Mouse (Mus musculus): ENCODE measurements around the gene Has1.

The Has1 gene

GRCm38 (mm10) chr17:17855064-17855838, at the start of gene Has1:
Gene Has1 (minus strand): TSS chr17:17855205.
- in situ Hi-C loops (cut with MboI, MseI): no loop called here

DNA sequence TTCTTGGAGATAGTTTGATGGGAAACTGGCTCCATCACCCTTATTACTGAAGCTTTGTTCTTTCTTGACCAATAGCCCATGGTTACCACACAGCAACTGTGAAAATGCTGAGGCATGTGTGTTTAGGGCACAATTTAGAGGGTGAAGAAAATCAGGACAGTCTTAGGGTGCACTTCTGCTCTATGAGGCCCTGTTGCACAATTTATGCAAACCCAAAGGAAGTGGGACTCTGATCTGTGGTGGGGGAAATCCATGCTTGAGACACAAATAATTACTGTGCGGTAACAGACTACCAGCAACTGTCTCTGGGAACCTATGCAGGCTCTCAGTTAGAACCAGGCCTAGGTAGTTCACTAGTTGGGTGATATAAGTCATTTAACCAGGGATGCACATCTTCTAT, 45.8 kb upstream of the Has1 start:
- in situ Hi-C loops (cut with MboI, MseI): loop anchor here in 1 of 2 experiments (5.0 to 10.0 kb wide), 2 partner anchors 68 to 654 kb away; no protein-coding TSS in a partner anchor

DNA sequence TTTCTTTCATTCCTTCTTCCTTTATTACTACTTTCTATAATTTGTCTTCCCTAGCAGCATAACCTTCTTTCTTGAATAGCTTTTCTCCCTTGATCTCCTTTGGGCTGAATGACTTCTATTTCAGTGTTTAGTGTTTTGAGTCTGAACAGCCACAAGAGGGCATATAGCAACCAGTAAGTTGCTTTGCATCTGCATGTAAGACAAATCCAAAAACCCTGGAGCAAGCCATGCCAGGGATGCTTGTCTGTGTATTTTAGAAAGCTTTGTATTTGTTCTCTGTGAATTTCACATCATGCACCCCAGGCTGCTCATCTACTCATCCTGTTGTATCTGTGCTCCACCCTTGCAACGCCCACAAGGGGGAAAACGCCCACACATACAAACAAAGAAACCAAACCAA, 44.3 kb upstream of the Has1 start:
- in situ Hi-C loops (cut with MboI, MseI): loop anchor here (5.0 kb wide), 1 partner anchor 132 kb away; no protein-coding TSS in a partner anchor

GRCm38 (mm10) chr17:17896039-17896438, 41.0 kb upstream of the Has1 start:
- in situ Hi-C loops (cut with MboI, MseI): loop anchor here (5.0 kb wide), 1 partner anchor 129 kb away; no protein-coding TSS in a partner anchor

DNA sequence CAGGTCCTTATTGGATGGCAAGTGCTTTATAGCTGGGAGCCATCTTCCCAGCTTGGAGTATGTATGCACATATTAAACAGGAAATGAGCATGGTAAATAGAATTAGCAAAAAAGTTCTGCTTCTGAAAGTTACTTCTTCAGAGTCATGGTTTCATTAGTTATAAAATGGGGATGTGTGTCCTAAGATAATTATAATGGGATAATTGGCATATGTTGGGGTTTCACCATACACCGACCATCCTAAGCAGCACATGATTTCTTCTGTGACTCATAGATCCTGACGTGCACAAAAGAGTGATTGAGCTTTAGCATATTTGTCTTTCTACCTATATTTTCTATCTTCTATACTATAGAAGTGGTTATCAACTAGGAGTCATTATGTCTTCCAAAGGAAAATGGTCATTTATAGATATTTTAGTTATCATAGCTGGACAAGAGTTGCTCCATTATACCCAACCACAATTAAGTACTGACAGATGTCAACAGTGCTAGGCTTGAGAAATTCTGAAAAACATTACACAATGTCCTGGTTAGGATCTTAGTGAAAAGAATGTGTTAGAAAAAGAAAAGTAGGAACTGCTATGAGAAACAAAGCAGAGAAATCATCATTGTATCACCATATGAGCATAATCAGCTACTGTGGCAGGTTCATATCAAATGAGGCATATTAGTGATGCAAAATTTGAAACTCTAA, 34.9 kb upstream of the Has1 start:
- in situ Hi-C loops (cut with MboI, MseI): no loop called here

DNA sequence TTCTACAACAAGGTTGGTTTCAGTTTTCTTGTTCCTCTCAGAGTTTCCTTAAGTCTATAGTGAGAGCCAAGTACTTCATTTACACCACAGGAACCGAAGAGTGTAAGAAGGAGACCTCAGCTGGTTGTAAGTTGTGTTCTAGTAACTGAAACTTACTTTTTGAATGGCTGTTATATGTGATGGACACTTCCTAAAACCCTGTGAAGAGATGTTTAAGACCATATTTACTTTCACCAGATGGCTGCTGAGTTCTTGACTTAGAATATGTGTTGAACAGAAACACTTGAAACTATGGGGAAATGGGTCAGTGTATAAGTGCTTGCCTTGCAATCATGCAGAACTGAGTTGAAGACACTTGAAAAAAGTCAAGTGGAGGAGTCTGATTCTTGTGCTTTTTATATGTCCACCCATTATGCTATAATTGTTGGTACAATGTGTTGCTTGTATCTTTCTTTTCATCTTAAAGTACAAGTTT, 32.8 kb upstream of the Has1 start, which contains the start of the genes Fpr2 and Fpr3:
Gene Fpr2 (plus strand): TSS at position 51 of the 475 bp plus-strand sequence.
Gene Fpr3 (plus strand): TSS at position 79 of the 475 bp plus-strand sequence.
- in situ Hi-C loops (cut with MboI, MseI): no loop called here

DNA sequence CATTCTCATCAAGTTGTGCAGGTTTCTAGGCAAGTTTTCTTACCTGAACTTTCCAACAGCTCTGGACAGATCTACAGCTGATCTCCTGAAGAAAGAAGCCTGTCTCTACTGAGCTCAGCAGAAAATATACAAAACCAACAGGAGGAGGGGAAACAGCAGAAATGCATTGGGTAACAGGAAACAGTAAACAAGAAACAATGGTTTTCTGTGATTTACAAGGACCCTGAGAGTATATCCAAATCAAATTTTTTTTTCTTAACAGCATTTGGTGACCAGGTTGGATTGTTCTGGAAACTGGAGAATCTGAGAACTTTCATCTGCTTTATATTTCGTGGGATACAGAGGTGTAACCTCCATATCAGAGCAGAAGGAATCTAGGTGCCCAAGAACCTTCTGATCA, 28.8 kb upstream of the Has1 start, which contains the start of gene Fpr1:
Gene Fpr1 (minus strand): TSS at position 101 of the 400 bp plus-strand sequence.
- in situ Hi-C loops (cut with MboI, MseI): no loop called here

- in situ Hi-C loops (cut with MboI, MseI): no loop called here
Measured at GRCm38 (mm10) chr17:17882672-17883071, 27.7 kb upstream of the Has1 start.

DNA sequence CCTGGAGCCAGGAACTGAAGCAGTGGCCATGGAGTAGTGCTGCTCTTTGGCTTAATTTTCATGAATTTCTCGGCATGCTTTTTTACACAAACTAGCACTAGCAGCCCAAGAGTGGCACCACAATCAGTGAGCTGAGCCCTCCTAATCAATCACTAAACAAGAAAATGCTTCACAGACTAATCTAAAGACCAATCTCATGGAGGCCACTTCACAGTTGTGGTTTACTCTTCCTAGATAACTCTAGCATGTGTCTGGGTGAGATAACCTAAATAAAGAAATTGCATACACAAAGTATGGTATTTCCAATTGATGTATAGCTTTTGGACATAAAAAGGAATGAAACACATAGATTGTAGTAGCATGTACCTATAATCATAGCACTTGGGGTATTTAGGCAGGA, 24.3 kb upstream of the Has1 start:
- in situ Hi-C loops (cut with MboI, MseI): loop anchor here in 1 of 2 experiments (5.0 to 10.0 kb wide), 2 partner anchors 62 to 565 kb away; no protein-coding TSS in a partner anchor

GRCm38 (mm10) chr17:17871697-17872096, 16.7 kb upstream of the Has1 start:
- in situ Hi-C loops (cut with MboI, MseI): loop anchor here in 1 of 2 experiments (10.0 kb wide), 1 partner anchor 573 kb away; no protein-coding TSS in a partner anchor

DNA sequence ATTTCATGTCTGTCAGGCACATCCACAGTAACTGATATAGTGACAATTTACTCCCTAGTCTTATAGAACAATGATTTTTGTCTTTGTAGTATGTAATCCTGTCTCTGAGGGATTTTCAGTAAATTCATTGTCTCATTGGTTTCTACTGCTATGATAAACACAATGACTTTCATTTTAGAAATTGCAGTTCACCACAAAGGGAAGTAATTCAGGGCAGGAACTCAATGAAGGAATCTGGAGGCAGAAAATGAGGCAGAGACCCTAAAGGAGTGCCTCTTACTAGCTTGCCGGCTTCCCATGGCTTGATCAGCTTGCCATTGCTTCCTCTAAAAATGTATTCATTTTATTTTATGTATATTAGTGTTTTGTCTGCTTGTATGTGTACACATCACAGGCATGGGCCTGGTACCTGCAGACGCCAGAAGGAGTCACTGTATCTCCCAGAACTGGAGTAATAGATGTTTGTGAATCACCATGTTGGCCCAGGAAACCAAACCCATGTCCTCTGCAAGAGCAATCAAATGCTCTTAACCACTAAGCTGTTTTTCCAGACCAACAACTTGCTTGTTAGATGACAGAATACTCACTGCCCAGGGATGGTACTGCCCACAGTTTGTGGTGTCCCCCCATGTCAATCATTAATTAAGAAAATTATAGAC, 16.0 kb upstream of the Has1 start:
- in situ Hi-C loops (cut with MboI, MseI): loop anchor here in 1 of 2 experiments (10.0 kb wide), 1 partner anchor 574 kb away; no protein-coding TSS in a partner anchor

- in situ Hi-C loops (cut with MboI, MseI): no loop called here
Measured at GRCm38 (mm10) chr17:17866801-17867469, 11.9 kb upstream of the Has1 start.

DNA sequence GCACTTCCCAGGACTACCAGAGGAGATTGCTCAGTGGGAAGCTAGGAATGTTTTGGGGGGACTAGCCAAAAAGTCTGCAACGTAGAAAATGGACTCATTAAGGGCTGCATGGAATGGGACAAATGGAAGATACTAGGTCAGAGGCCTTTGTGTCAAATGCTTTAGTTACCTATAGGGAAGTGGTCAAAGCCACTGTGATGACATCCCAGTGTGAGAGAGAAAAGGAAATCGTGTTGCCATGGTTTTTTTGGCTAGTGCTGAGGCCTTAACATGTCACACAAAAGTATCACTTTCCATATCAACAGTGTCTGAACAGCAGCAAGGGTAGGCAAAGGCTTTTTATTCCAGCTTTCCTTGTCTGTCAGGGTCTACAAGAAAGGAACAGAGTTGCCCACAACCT, 10.2 kb upstream of the Has1 start:
- in situ Hi-C loops (cut with MboI, MseI): no loop called here

DNA sequence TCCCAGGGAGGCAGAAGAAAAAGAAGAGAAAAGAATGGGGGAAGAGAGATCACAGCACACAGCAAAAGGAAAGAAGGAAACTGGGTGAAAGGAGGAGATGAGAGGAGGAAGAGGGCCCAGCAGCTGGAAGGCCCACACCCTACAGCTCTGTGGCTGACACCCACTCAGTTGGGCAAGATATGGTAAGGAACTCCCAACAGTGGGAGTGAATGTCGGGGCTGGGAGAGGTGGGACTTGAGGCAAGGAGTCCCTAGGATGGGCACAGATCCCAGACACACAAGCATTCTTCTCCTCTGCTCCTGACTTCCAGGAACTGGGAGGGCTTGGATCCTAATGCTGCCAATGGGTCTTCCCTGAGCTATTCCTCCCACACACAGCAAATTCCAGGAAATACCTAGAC, 7.4 kb upstream of the Has1 start:
- in situ Hi-C loops (cut with MboI, MseI): no loop called here

- in situ Hi-C loops (cut with MboI, MseI): no loop called here
Measured at GRCm38 (mm10) chr17:17860110-17860509, 5.1 kb upstream of the Has1 start.

GRCm38 (mm10) chr17:17857446-17857845, 2.4 kb upstream of the Has1 start:
- in situ Hi-C loops (cut with MboI, MseI): no loop called here

DNA sequence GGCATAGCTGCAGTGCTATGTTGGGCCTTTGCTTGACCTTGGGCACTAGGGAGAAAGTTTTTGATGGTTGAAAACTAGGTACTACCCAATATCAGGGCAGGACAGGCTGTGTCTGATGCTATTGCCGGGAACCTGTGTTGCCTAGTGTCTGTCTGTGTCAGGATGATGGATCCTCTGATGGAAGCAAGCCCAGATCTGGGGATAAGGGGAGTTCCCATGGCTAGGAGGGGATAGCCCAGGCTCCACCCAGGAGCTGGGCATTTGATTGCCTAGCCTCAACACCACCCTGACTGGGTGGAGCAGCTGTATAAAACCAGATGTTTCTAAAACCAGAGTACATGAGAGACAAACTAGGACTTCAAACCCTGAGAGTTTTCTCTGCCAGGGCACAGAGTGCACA, 1.6 kb upstream of the Has1 start:
- in situ Hi-C loops (cut with MboI, MseI): no loop called here

- in situ Hi-C loops (cut with MboI, MseI): loop anchor here (5.0 to 10.0 kb wide), 4 partner anchors 88 to 475 kb away; partner anchors contain the start of genes Lnpep (in 1 of the 2) and Riok2 (in 1 of the 2)
Measured at GRCm38 (mm10) chr17:17849906-17850712, 4.9 kb downstream of the Has1 start.

DNA sequence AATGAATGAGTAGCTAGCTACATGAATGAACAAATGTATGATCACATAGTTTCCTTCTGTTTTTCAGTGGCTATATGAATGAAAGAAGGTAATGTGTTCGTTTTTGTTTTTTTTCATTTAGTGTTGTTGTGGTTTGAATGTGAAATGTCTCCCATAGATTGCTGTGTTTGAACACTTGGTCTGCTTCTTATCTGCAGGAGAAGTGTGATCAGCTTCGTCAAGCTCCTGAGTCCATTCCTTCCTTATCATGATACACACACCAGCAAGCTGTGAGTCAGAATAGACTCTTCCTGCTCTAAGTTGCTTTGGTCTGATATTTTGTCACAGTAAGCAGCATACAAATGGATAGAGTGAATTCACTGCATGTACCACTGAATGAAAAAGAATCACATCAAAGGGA, 6.0 kb downstream of the Has1 start:
- in situ Hi-C loops (cut with MboI, MseI): loop anchor here (5.0 to 10.0 kb wide), 4 partner anchors 87 to 474 kb away; partner anchors contain the start of genes Lnpep (in 1 of the 2) and Riok2 (in 1 of the 2)

Measured in T-helper 17 cell (primary cell).